Mouse (Mus musculus) MEL (cell line): ENCODE data around the gene Mxra8. TPM values are rescaled to one million over a fixed set of nuclear protein-coding genes. Genes with fewer than 3 reads are reported as not detected.
A peak's percentile ranks its signal among the peaks of the same experiment; 100 is the strongest.

Experiments
- DNase-seq: peaks from one replicate; pipeline ENCODE4 v3.0.0; 2011; ENCODE audit warnings: low read depth, low spot score
- H3K27ac ChIP-seq: 2 replicates; pipeline ENCODE4 v1.5.1; 2012; ENCODE audit warnings: low read depth, mild to moderate bottlenecking, control low read depth, low read length, moderate library complexity; ENCODE audit not compliant: control insufficient read depth
- H3K27me3 ChIP-seq, 2 experiments: fragments of 150-350 bp in 1 of 2; sonication (generic) in 1 of 2; 2 replicates each; pipeline ENCODE4 v1.6.1; 2012; ENCODE audit warnings: low read length in 2 of 2, mild to moderate bottlenecking in 2 of 2, improper control_type of control experiment in 1 of 2, moderate library complexity in 1 of 2; ENCODE audit not compliant: insufficient read depth in 2 of 2, control insufficient read depth in 1 of 2
- H3K36me3 ChIP-seq, 2 experiments: 2 replicates each; pipeline ENCODE4 v1.6.1; 2012 to 2014; ENCODE audit warnings: low read length in 2 of 2, improper control_type of control experiment in 1 of 2, inconsistent platforms in 1 of 2, mild to moderate bottlenecking in 1 of 2; ENCODE audit not compliant: insufficient read depth in 2 of 2, control insufficient read depth in 1 of 2
- H3K4me1 ChIP-seq, 2 experiments: fragments of 150-350 bp in 1 of 2; sonication (generic) in 1 of 2; 2 replicates each; pipeline ENCODE4 v1.6.1; 2012; ENCODE audit warnings: low read length in 2 of 2, improper control_type of control experiment in 1 of 2, mild to moderate bottlenecking in 1 of 2; ENCODE audit not compliant: insufficient read depth in 2 of 2, control insufficient read depth in 1 of 2
- H3K4me3 ChIP-seq, 2 experiments: fragments of 150-350 bp in 1 of 2; sonication (generic) in 1 of 2; 2 replicates each; pipeline ENCODE4 v1.5.1; 2012; ENCODE audit warnings: low read depth in 2 of 2, low read length in 2 of 2, mild to moderate bottlenecking in 2 of 2, moderate library complexity in 2 of 2, control low read depth in 1 of 2, improper control_type of control experiment in 1 of 2; ENCODE audit not compliant: control insufficient read depth in 1 of 2, insufficient read depth in 1 of 2
- H3K79me2 ChIP-seq: 2 replicates; pipeline ENCODE4 v1.6.1; 2012; ENCODE audit warnings: mild to moderate bottlenecking, low read length, moderate library complexity; ENCODE audit not compliant: control insufficient read depth, poor library complexity, insufficient read depth
- H3K9ac ChIP-seq: 2 replicates; pipeline ENCODE4 v1.6.1; 2012; ENCODE audit warnings: low read depth, mild to moderate bottlenecking, control low read depth, low read length, moderate library complexity; ENCODE audit not compliant: control insufficient read depth, poor library complexity, severe bottlenecking
- H3K9me3 ChIP-seq: fragments of 150-350 bp; sonication (generic); replicated peaks from 2 replicates; pipeline ENCODE4 v1.6.1; 2012; ENCODE audit warnings: mild to moderate bottlenecking, low read length, improper control_type of control experiment, moderate library complexity; ENCODE audit not compliant: insufficient read depth
- BHLHE40 ChIP-seq: IDR thresholded peaks from 2 replicates; pipeline ENCODE4 v1.6.1; 2012; ENCODE audit warnings: low read depth, mild to moderate bottlenecking, inconsistent platforms, low read length, improper control_type of control experiment, borderline replicate concordance
- CHD1 ChIP-seq: IDR thresholded peaks from 2 replicates; pipeline ENCODE4 v1.6.1; 2012; ENCODE audit warnings: low read depth, mild to moderate bottlenecking, inconsistent platforms, low read length, improper control_type of control experiment
- CHD2 ChIP-seq: IDR thresholded peaks from 2 replicates; pipeline ENCODE4 v1.6.1; 2011; ENCODE audit warnings: low read length, improper control_type of control experiment
- CTCF ChIP-seq, 3 experiments: IDR thresholded peaks in 2 of 3; conservative IDR thresholded peaks in 1 of 3; 2 replicates each; pipeline ENCODE4 v1.5.1; 2011 to 2012; ENCODE audit warnings: low read length in 3 of 3, low read depth in 2 of 3, mild to moderate bottlenecking in 2 of 3, improper control_type of control experiment in 1 of 3, inconsistent platforms in 1 of 3, mixed read lengths in 1 of 3, moderate library complexity in 1 of 3; ENCODE audit not compliant: control insufficient read depth in 1 of 3, insufficient read depth in 1 of 3, poor library complexity in 1 of 3, severe bottlenecking in 1 of 3
- E2F4 ChIP-seq: IDR thresholded peaks from 2 replicates; pipeline ENCODE4 v1.6.1; 2011; ENCODE audit warnings: low read depth, low read length, improper control_type of control experiment, borderline replicate concordance
- ELF1 ChIP-seq: IDR thresholded peaks from 2 replicates; pipeline ENCODE4 v1.6.1; 2014; ENCODE audit warnings: low read depth, mild to moderate bottlenecking, inconsistent platforms, low read length, improper control_type of control experiment, moderate library complexity
- EP300 ChIP-seq, 2 experiments: IDR thresholded peaks; 2 replicates each; pipeline ENCODE4 v1.6.1; 2011; ENCODE audit warnings: improper control_type of control experiment in 2 of 2, low read length in 2 of 2, low read depth in 1 of 2, mild to moderate bottlenecking in 1 of 2
- GATA1 ChIP-seq: IDR thresholded peaks from 2 replicates; pipeline ENCODE4 v1.6.1; 2011; ENCODE audit warnings: low read depth, low read length, improper control_type of control experiment
- HCFC1 ChIP-seq: IDR thresholded peaks from 2 replicates; pipeline ENCODE4 v1.6.1; 2012; ENCODE audit warnings: low read depth, mild to moderate bottlenecking, inconsistent platforms, low read length, improper control_type of control experiment, moderate library complexity
- JUND ChIP-seq: IDR thresholded peaks from 2 replicates; pipeline ENCODE4 v1.6.1; 2011; ENCODE audit warnings: low read depth, mild to moderate bottlenecking, improper control_type of control experiment, low read length
- KAT2A ChIP-seq: conservative IDR thresholded peaks from 2 replicates; pipeline ENCODE4 v1.6.1; 2012; ENCODE audit warnings: low read depth, low read length, improper control_type of control experiment, inconsistent platforms
- MAFK ChIP-seq: IDR thresholded peaks from 2 replicates; pipeline ENCODE4 v1.6.1; 2011; ENCODE audit warnings: low read depth, mild to moderate bottlenecking, low read length, improper control_type of control experiment, borderline replicate concordance
- MAX ChIP-seq: IDR thresholded peaks from 2 replicates; pipeline ENCODE4 v1.6.1; 2011; ENCODE audit warnings: low read length, improper control_type of control experiment
- MAZ ChIP-seq: IDR thresholded peaks from 2 replicates; pipeline ENCODE4 v1.6.1; 2012; ENCODE audit warnings: low read depth, mild to moderate bottlenecking, inconsistent platforms, low read length, improper control_type of control experiment
- MEF2A ChIP-seq: IDR thresholded peaks from 2 replicates; pipeline ENCODE4 v1.6.1; 2014; ENCODE audit warnings: low read depth, mild to moderate bottlenecking, inconsistent platforms, low read length, improper control_type of control experiment; ENCODE audit not compliant: poor library complexity, insufficient replicate concordance, severe bottlenecking; ENCODE audit errors: extremely low read depth
- MXI1 ChIP-seq: IDR thresholded peaks from 2 replicates; pipeline ENCODE4 v1.6.1; 2011; ENCODE audit warnings: mild to moderate bottlenecking, low read depth, low read length, improper control_type of control experiment
- NELFE ChIP-seq: IDR thresholded peaks from 2 replicates; pipeline ENCODE4 v1.6.1; 2011; ENCODE audit warnings: low read depth, low read length, improper control_type of control experiment
- NRF1 ChIP-seq: IDR thresholded peaks from 2 replicates; pipeline ENCODE4 v1.6.1; 2014; ENCODE audit warnings: low read depth, mild to moderate bottlenecking, inconsistent platforms, low read length, improper control_type of control experiment, moderate library complexity; ENCODE audit not compliant: poor library complexity, insufficient read depth, severe bottlenecking
- POLR2AphosphoS2 ChIP-seq: IDR thresholded peaks from 2 replicates; pipeline ENCODE4 v1.6.1; 2011; ENCODE audit warnings: low read length, improper control_type of control experiment
- POLR2AphosphoS5 ChIP-seq: IDR thresholded peaks from 2 replicates; pipeline ENCODE4 v1.6.1; 2012; ENCODE audit warnings: low read depth, borderline replicate concordance, mild to moderate bottlenecking, inconsistent platforms, low read length, moderate library complexity, mixed read lengths
- RAD21 ChIP-seq: IDR thresholded peaks from 2 replicates; pipeline ENCODE4 v1.6.1; 2011; ENCODE audit warnings: mild to moderate bottlenecking, low read depth, low read length, improper control_type of control experiment
- RCOR1 ChIP-seq: IDR thresholded peaks from 2 replicates; pipeline ENCODE4 v1.6.1; 2012; ENCODE audit warnings: low read depth, mild to moderate bottlenecking, inconsistent platforms, low read length, improper control_type of control experiment
- SMC3 ChIP-seq: IDR thresholded peaks from 2 replicates; pipeline ENCODE4 v1.6.1; 2011; ENCODE audit warnings: low read depth, low read length, improper control_type of control experiment
- TBP ChIP-seq: IDR thresholded peaks from 2 replicates; pipeline ENCODE4 v1.8.0; 2011; ENCODE audit warnings: low read depth, low read length, improper control_type of control experiment
- TCF12 ChIP-seq: IDR thresholded peaks from 2 replicates; pipeline ENCODE4 v1.6.1; 2014; ENCODE audit warnings: low read depth, mild to moderate bottlenecking, inconsistent platforms, low read length, improper control_type of control experiment, moderate library complexity
- USF1 ChIP-seq: IDR thresholded peaks from 2 replicates; pipeline ENCODE4 v1.6.1; 2014; ENCODE audit warnings: low read depth, mild to moderate bottlenecking, inconsistent platforms, low read length, improper control_type of control experiment, moderate library complexity
- USF2 ChIP-seq, 2 experiments: IDR thresholded peaks; 2 replicates each; pipeline ENCODE4 v1.6.1; 2011 to 2012; ENCODE audit warnings: improper control_type of control experiment in 2 of 2, low read length in 2 of 2, borderline replicate concordance in 1 of 2, inconsistent platforms in 1 of 2, low read depth in 1 of 2, mild to moderate bottlenecking in 1 of 2; ENCODE audit not compliant: insufficient read depth in 1 of 2
- ZC3H11A ChIP-seq: IDR thresholded peaks from 2 replicates; pipeline ENCODE4 v1.6.1; 2012; ENCODE audit warnings: low read depth, mild to moderate bottlenecking, inconsistent platforms, low read length, improper control_type of control experiment
- ZKSCAN1 ChIP-seq: IDR thresholded peaks from 2 replicates; pipeline ENCODE4 v1.6.1; 2012; ENCODE audit warnings: low read depth, mild to moderate bottlenecking, inconsistent platforms, low read length, improper control_type of control experiment, moderate library complexity
- ZMIZ1 ChIP-seq: IDR thresholded peaks from 2 replicates; pipeline ENCODE4 v1.6.1; 2012; ENCODE audit warnings: low read depth, mild to moderate bottlenecking, inconsistent platforms, low read length, improper control_type of control experiment, moderate library complexity
- polyA plus RNA-seq, 2 experiments: library from polyadenylated mRNA; stranded (reverse) in 1 of 2; unstranded in 1 of 2; fragments of >175 nt in 1 of 2; fragments of >200 nt in 1 of 2; gene quantifications; 2 replicates each; pipeline versions ENCODE4 v1.2.1 to v1.2.4; 2012; ENCODE audit warnings: low replicate concordance in 2 of 2, low read depth in 1 of 2; ENCODE audit not compliant: insufficient read length in 2 of 2, insufficient read depth in 1 of 2, missing spikeins in 1 of 2
- total RNA-seq: library from RNA; depleted of rRNA; stranded (reverse); fragments of 300-350 nt; gene quantifications from 2 replicates; pipeline ENCODE4 v1.2.3, GENCODE M21; 2012

The Mxra8 gene
- total and polyA plus RNA-seq, 3 experiments = 0.46 TPM; not detected in 2

GRCm38 (mm10) chr4:155802741-155803339, 36.6 kb upstream of the Mxra8 start, which contains the start of gene Mrpl20 (continued):
- TF ChIP-seq USF2 (IDR thresholded peaks at IDR 0.05; ENCODE audit: borderline replicate concordance in 1 of 2, insufficient read depth in 1 of 2, low read depth in 1 of 2, low read length in 2 of 2) = no peak
- TF ChIP-seq TBP = no peak
- peak; percentile 84 for TF ChIP-seq MXI1
- no peak for TF ChIP-seq MAFK
- no peak for TF ChIP-seq ELF1
- no peak for TF ChIP-seq NELFE
- no peak for TF ChIP-seq JUND

DNA sequence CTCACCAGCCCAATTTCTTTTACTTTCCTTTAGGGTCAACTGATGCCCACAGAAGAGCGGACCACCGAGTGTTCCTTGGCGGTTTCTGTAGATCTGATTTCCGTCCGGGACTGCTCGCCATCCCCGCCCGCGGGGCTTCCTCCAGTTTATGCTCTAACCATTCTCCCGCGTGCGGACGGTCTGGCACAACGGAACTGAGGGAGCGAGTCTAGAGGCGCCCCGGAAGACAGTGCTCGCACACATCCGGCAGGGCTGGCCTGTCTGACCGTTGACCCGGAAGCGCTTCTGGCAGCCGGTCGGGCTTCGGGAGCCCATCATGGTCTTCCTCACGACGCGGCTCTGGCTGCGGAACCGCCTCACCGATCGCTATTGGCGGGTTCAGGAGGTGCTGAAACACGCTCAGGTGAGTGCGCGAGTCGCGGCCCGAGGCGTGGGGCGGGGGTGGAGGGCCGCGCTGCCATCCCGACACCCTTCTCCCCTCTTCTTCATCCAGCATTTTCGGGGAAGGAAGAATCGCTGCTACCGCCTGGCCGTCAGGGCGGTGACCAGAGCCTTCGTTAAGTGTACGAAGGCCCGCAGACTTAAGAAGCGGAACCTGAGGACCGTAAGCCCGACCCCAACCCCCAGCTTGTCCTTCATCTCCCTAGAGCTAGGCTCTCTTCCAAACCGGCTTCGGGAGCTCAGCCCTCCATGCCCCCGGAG, 36.0 kb upstream of the Mxra8 start:
- Histone ChIP-seq H3K4me3 (peak overlapping the region; percentile 77 to 93), H3K27ac (peak overlapping the region; percentile 78), H3K9ac (peak overlapping the region; percentile 90), H3K4me1 (peaks cover 11 to 15% of the 10 kb centered on the region in 2 experiments), H3K27me3 (no peaks in the 10 kb centered on the region), H3K79me2 (peaks cover 27% of the 10 kb centered on the region), H3K36me3 (peaks cover 5 to 24% of the 10 kb centered on the region in 2 experiments), H3K9me3 (no peaks in the 10 kb centered on the region)
- DNase-seq = peak; percentile 98
- no peak for TF ChIP-seq SMC3
- TF ChIP-seq MXI1 = peak; percentile 89
- TF ChIP-seq USF1 = no peak; the same call in 1 of the 2 replicates
- peak; percentile 84 for TF ChIP-seq TCF12
- no peak for TF ChIP-seq E2F4
- peak; percentile 81 for TF ChIP-seq TBP
- TF ChIP-seq ZKSCAN1 = no peak
- TF ChIP-seq MAX = no peak; the same call in 1 of the 2 replicates
- no peak for TF ChIP-seq RAD21
- TF ChIP-seq GATA1 = no peak
- TF ChIP-seq JUND = no peak
- no peak for TF ChIP-seq MEF2A
- no peak for TF ChIP-seq CTCF (IDR thresholded peaks at IDR 0.05 in 2 of 3, conservative IDR thresholded peaks at IDR 0.05 in 1 of 3; ENCODE audit: control insufficient read depth in 1 of 3, insufficient read depth in 1 of 3, low read depth in 2 of 3, low read length in 3 of 3, poor library complexity in 1 of 3, severe bottlenecking in 1 of 3)
- peak; percentile 84; the same call in 1 of the 2 replicates for TF ChIP-seq MAZ
- TF ChIP-seq ZMIZ1 = no peak
- no peak for TF ChIP-seq CHD1
- peak; percentile 68 for TF ChIP-seq CHD2
- peak; percentile 80 for TF ChIP-seq KAT2A
- TF ChIP-seq POLR2AphosphoS5 = no peak
- no peak for TF ChIP-seq MAFK
- TF ChIP-seq USF2 (IDR thresholded peaks at IDR 0.05; ENCODE audit: borderline replicate concordance in 1 of 2, insufficient read depth in 1 of 2, low read depth in 1 of 2, low read length in 2 of 2) = no peak
- peak; percentile 93 for TF ChIP-seq NELFE
- TF ChIP-seq NRF1 = no peak
- TF ChIP-seq HCFC1 = peak; percentile 96
- TF ChIP-seq EP300 (IDR thresholded peaks at IDR 0.05; ENCODE audit: low read depth in 1 of 2, low read length in 2 of 2) = peak in 1 of 2 experiments; percentile 38; a peak in 1 of 4 replicates
- TF ChIP-seq POLR2AphosphoS2 = peak; percentile 78; the same call in 1 of the 2 replicates
- no peak for TF ChIP-seq ZC3H11A
- 0 out of 2 replicates have a peak, but pooled peaks have one; percentile 18 for TF ChIP-seq RCOR1
- peak; percentile 86 for TF ChIP-seq ELF1
- no peak for TF ChIP-seq BHLHE40
